Comparison of ENCODE assay signal across 17 mouse cellular contexts in the genomic region with DNA sequence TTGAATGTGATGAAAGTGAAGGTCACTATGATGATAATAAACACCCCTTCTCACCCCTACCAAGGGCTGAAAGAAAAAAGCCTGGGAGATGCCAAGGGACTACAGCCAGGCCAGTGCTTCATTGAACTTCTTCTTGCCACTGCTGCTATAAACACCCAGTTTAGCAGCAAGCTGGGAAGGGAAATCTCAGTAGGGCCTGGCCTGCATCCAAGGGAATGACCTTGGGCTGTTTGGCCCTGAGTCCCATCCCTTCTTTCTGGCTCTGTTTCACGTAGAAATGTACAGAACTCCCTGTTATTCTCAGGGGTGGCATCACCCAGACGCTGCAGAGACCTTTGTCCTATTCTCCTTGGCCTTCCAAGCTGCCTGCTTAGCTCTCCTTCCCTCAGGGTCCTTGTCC.
DNase-seq lines count a peak whose midpoint lies in the region; ATAC-seq and TF ChIP-seq lines count a peak whose summit lies in the region.
"Had no signal": no experiment of that assay in that cellular context is flagged by ENCODE, and none has a peak within 500 bp of the region (broad histone marks: within the 10 kb centered on the region; RNA-seq: fewer than 3 reads in every experiment).

No protein-coding gene starts in this region.

- no peak for ATAC-seq in lung, embryonic 14.5 days (ENCODE audit: insufficient read depth)
- no peak for ATAC-seq in erythroblast, adult 5-6 weeks (replicated peaks; ENCODE audit: low FRiP score, poor library complexity, severe bottlenecking)
- ATAC-seq: forebrain, embryonic 16.5 days had no signal

- no peak overlapping the region for H3K9ac ChIP-seq in lung, embryonic 14.5 days
- H3K9ac ChIP-seq: heart, embryonic 13.5 days; lung, embryonic 15.5 days; neural tube, embryonic 12.5 days had no signal

- peak; percentile 50 for DNase-seq in gastrocnemius, adult 2 months
- no peak for DNase-seq in gastrocnemius, adult 18-20 months (ENCODE audit: low spot score)
- peak; percentile 32 for DNase-seq in lung, embryonic 14.5 days
- DNase-seq in lung, postnatal 25 days (ENCODE audit: low spot score), result no peak
- DNase-seq in adrenal gland, adult 8-10 months, result peak; percentile 10
- DNase-seq in ovary, postnatal 36 days (ENCODE audit: low spot score), result peak; percentile 63
- DNase-seq in urinary bladder, postnatal 10 days (ENCODE audit: low spot score), result no peak
- DNase-seq: kidney, adult 2 months; layer of hippocampus, postnatal 36 days; thymus, adult 18-20 months had no signal

- no peaks in the 10 kb centered on the region for H3K9me3 ChIP-seq in lung, embryonic 14.5 days (ENCODE audit: low read depth, low read length)
- H3K9me3 ChIP-seq: heart, embryonic 13.5 days; hindbrain, embryonic 10.5 days; lung, embryonic 15.5 days; midbrain, embryonic 10.5 days; neural tube, embryonic 12.5 days had no signal

- intact Hi-C loops in gastrocnemius, adult 2 months (cut with DNase I), result no loop called here

- H3K27ac ChIP-seq in gastrocnemius, adult 2 months, result 0 out of 2 replicates have a peak overlapping the region, but pooled peaks have one; percentile 1
- no peak overlapping the region for H3K27ac ChIP-seq in lung, embryonic 14.5 days (ENCODE audit: low read depth)
- H3K27ac ChIP-seq: heart, embryonic 13.5 days; hindbrain, embryonic 10.5 days; lung, embryonic 15.5 days; midbrain, embryonic 10.5 days; neural tube, embryonic 12.5 days had no signal

- WGBS in lung, embryonic 14.5 days, result 46% methylated on average over 2 of the region's 2 CpGs

- no peaks in the 10 kb centered on the region for H3K4me1 ChIP-seq in lung, embryonic 14.5 days (ENCODE audit: insufficient read depth)
- H3K4me1 ChIP-seq: hindbrain, embryonic 10.5 days; lung, embryonic 15.5 days had no signal

- H3K27me3 ChIP-seq in lung, embryonic 14.5 days (ENCODE audit: insufficient read depth, low read length), result no peaks in the 10 kb centered on the region
- H3K27me3 ChIP-seq: heart, embryonic 13.5 days; lung, embryonic 15.5 days; neural tube, embryonic 12.5 days had no signal

- H3K4me2 ChIP-seq in lung, embryonic 14.5 days, result no peak overlapping the region
- H3K4me2 ChIP-seq: heart, embryonic 13.5 days; lung, embryonic 15.5 days; neural tube, embryonic 12.5 days had no signal

- H3K4me3 ChIP-seq in gastrocnemius, adult 2 months, result no peak overlapping the region
- H3K4me3 ChIP-seq in lung, embryonic 14.5 days (ENCODE audit: low read depth, low read length), result no peak overlapping the region
- H3K4me3 ChIP-seq: heart, embryonic 13.5 days; hindbrain, embryonic 10.5 days; lung, embryonic 15.5 days; midbrain, embryonic 10.5 days; neural tube, embryonic 12.5 days had no signal

- no peak for TF ChIP-seq CTCF in gastrocnemius, adult 2 months (IDR thresholded peaks at IDR 0.05)
- no peak for TF ChIP-seq CTCF in lung, embryonic 14.5 days (IDR thresholded peaks at IDR 0.05; ENCODE audit: low read depth)

- H3K36me3 ChIP-seq in lung, embryonic 14.5 days (ENCODE audit: insufficient read depth), result no peaks in the 10 kb centered on the region
- H3K36me3 ChIP-seq: heart, embryonic 13.5 days; hindbrain, embryonic 10.5 days; lung, embryonic 15.5 days; midbrain, embryonic 10.5 days; neural tube, embryonic 12.5 days had no signal

Comparison
In these comparisons a context has a peak if more than half of its experiments do, and no peak if none do; other contexts are left out.
1. DNase-seq: peak in gastrocnemius, adult 2 months (single experiment), lung, embryonic 14.5 days (single experiment), adrenal gland, adult 8-10 months (single experiment) and ovary, postnatal 36 days (single experiment); none in gastrocnemius, adult 18-20 months (single experiment), lung, postnatal 25 days (single experiment) and urinary bladder, postnatal 10 days (single experiment).